ENCODE assay signal across 13 mouse cellular contexts in genomic region chr3:57976640-57977229, GRCm38 (mm10).
A peak's percentile ranks its signal among the peaks of the same experiment; 100 is the strongest.
DNase-seq lines count a peak whose midpoint lies in the region; ATAC-seq and TF ChIP-seq lines count a peak whose summit lies in the region.
"Had no signal": no experiment of that assay in that cellular context is flagged by ENCODE, and none has a peak within 500 bp of the region (broad histone marks: within the 10 kb centered on the region; RNA-seq: fewer than 3 reads in every experiment).

No protein-coding gene starts in this region.

- no peaks in the 10 kb centered on the region for H3K27me3 ChIP-seq in heart, adult 2 months (ENCODE audit: control insufficient read depth, insufficient read depth, low read length)
- H3K27me3 ChIP-seq in embryonic facial prominence, embryonic 15.5 days: no peaks in the 10 kb centered on the region
- H3K27me3 ChIP-seq in hindbrain, embryonic 16.5 days (replicated peaks; ENCODE audit: control insufficient read depth, insufficient read depth, low read length): no peaks in the 10 kb centered on the region
- H3K27me3 ChIP-seq: CH12.LX; embryonic facial prominence, embryonic 12.5 days; forebrain, embryonic 13.5 days had no signal

- H3K9me3 ChIP-seq in embryonic facial prominence, embryonic 15.5 days (replicated peaks): no peaks in the 10 kb centered on the region
- H3K9me3 ChIP-seq in hindbrain, embryonic 16.5 days (ENCODE audit: control insufficient read depth, low read length): no peaks in the 10 kb centered on the region
- H3K9me3 ChIP-seq: embryonic facial prominence, embryonic 12.5 days; forebrain, embryonic 13.5 days had no signal

- TF ChIP-seq CTCF in heart, adult 2 months (IDR thresholded peaks at IDR 0.05): no peak
- TF ChIP-seq CTCF in left cerebral cortex, adult 2 months (IDR thresholded peaks at IDR 0.05): no peak

- no peaks in the 10 kb centered on the region for H3K36me3 ChIP-seq in heart, adult 2 months (ENCODE audit: control insufficient read depth, insufficient read depth, low read length)
- no peaks in the 10 kb centered on the region for H3K36me3 ChIP-seq in embryonic facial prominence, embryonic 15.5 days
- H3K36me3 ChIP-seq in hindbrain, embryonic 16.5 days (ENCODE audit: control insufficient read depth, insufficient read depth, low read length): no peaks in the 10 kb centered on the region
- H3K36me3 ChIP-seq: embryonic facial prominence, embryonic 12.5 days had no signal

- intact Hi-C loops in heart, adult 2 months (cut with DNase I): no loop called here
- intact Hi-C loops in left cerebral cortex, adult 2 months (cut with DNase I): no loop called here
- intact Hi-C loops in left cerebral cortex, postnatal 14 days (cut with DNase I): no loop called here

- no peak for TF ChIP-seq POLR2A in heart, adult 2 months (IDR thresholded peaks at IDR 0.05; ENCODE audit: insufficient read depth, low read depth, low read length)

- no peak overlapping the region for H3K4me2 ChIP-seq in embryonic facial prominence, embryonic 15.5 days (replicated peaks)
- no peak overlapping the region for H3K4me2 ChIP-seq in hindbrain, embryonic 16.5 days (ENCODE audit: low read length)
- H3K4me2 ChIP-seq: embryonic facial prominence, embryonic 12.5 days; forebrain, embryonic 13.5 days had no signal

- ATAC-seq in embryonic facial prominence, embryonic 15.5 days (ENCODE audit: insufficient number of reproducible peaks, low FRiP score, low TSS enrichment, low read depth): no peak
- no peak for ATAC-seq in hindbrain, embryonic 16.5 days
- ATAC-seq: forebrain, embryonic 13.5 days had no signal

- no peak for TF ChIP-seq EP300 in heart, adult 2 months (IDR thresholded peaks at IDR 0.05; ENCODE audit: insufficient read depth, low read depth, low read length)

- H3K4me1 ChIP-seq in heart, adult 2 months (ENCODE audit: control insufficient read depth, insufficient read depth, low read length): no peaks in the 10 kb centered on the region
- H3K4me1 ChIP-seq in embryonic facial prominence, embryonic 15.5 days: peaks cover 25% of the 10 kb centered on the region
- H3K4me1 ChIP-seq in hindbrain, embryonic 16.5 days (ENCODE audit: control insufficient read depth, insufficient read depth, low read depth, low read length): no peaks in the 10 kb centered on the region; the same call in 1 of the 2 replicates
- H3K4me1 ChIP-seq: forebrain, embryonic 13.5 days had no signal

- no peak overlapping the region for H3K9ac ChIP-seq in heart, adult 2 months (ENCODE audit: low read depth, low read length)
- H3K9ac ChIP-seq in embryonic facial prominence, embryonic 15.5 days: no peak overlapping the region
- no peak overlapping the region for H3K9ac ChIP-seq in hindbrain, embryonic 16.5 days (ENCODE audit: low read depth, low read length)
- H3K9ac ChIP-seq: embryonic facial prominence, embryonic 12.5 days; forebrain, embryonic 13.5 days; liver, embryonic 14.5 days had no signal

- WGBS in heart, adult 2 months: 84% methylated on average over 5 of the region's 5 CpGs
- WGBS in embryonic facial prominence, embryonic 15.5 days: 49% methylated on average over 5 of the region's 5 CpGs
- WGBS in hindbrain, embryonic 16.5 days: 74% methylated on average over 5 of the region's 5 CpGs

- DNase-seq in heart, adult 11 months: peak; percentile 45
- no peak for DNase-seq in heart, adult 2 months
- DNase-seq in left cerebral cortex, adult 2 months (ENCODE audit: extremely low spot score in 1 of 2, low spot score in 2 of 2): peak; percentile 10
- DNase-seq in left cerebral cortex, adult 8-10 months (ENCODE audit: low spot score in 2 of 2): no peak
- peak; percentile 13 to 67 for DNase-seq in left cerebral cortex, postnatal 14 days (ENCODE audit: low spot score in 2 of 2)
- DNase-seq: cerebellum, postnatal 25 days; midbrain, embryonic 14.5 days had no signal

- H3K27ac ChIP-seq in heart, adult 2 months: no peak overlapping the region
- H3K27ac ChIP-seq in left cerebral cortex, adult 2 months: no peak overlapping the region; the same call in 1 of the 2 replicates
- 0 out of 2 replicates have a peak overlapping the region, but pooled peaks have one; percentile 44 for H3K27ac ChIP-seq in embryonic facial prominence, embryonic 15.5 days (replicated peaks)
- H3K27ac ChIP-seq in hindbrain, embryonic 16.5 days (ENCODE audit: low read depth, low read length): no peak overlapping the region
- H3K27ac ChIP-seq: embryonic facial prominence, embryonic 12.5 days; forebrain, embryonic 13.5 days; liver, embryonic 14.5 days had no signal

- no peaks in the 10 kb centered on the region for H3K79me2 ChIP-seq in heart, adult 2 months (replicated peaks; ENCODE audit: control insufficient read depth, insufficient read depth, low read length)

- no peak overlapping the region for H3K4me3 ChIP-seq in heart, adult 2 months
- no peak overlapping the region for H3K4me3 ChIP-seq in left cerebral cortex, adult 2 months
- no peak overlapping the region for H3K4me3 ChIP-seq in embryonic facial prominence, embryonic 15.5 days (replicated peaks)
- H3K4me3 ChIP-seq in hindbrain, embryonic 16.5 days (ENCODE audit: low read length): no peak overlapping the region
- H3K4me3 ChIP-seq: embryonic facial prominence, embryonic 12.5 days; forebrain, embryonic 13.5 days had no signal

Comparison
In these comparisons a context has a peak if more than half of its experiments do, and no peak if none do; other contexts are left out.
1. DNase-seq: peak in heart, adult 11 months (single experiment), left cerebral cortex, adult 2 months (2 of 2) and left cerebral cortex, postnatal 14 days (2 of 2); none in heart, adult 2 months (0 of 2) and left cerebral cortex, adult 8-10 months (0 of 2).